Mouse (Mus musculus): ENCODE measurements around the gene Odf2l. TPM values are rescaled to one million over a fixed set of nuclear protein-coding genes. Genes with fewer than 3 reads are reported as not detected.

Odf2l gene
- total RNA-seq, 4 experiments from 2014 or later = 18.5 to 25.9 (median 21.5) TPM

Other genes starting within 250 kb of the Odf2l start
- not detected for gene Clca4b, start 186.1 kb upstream of the Odf2l start, total RNA-seq (2022)
- gene Clca4a, start 143.5 kb upstream of the Odf2l start, total RNA-seq (2022) = not detected
- not detected for gene Clca1, start 85.8 kb upstream of the Odf2l start, total RNA-seq (2022)
- not detected for gene Clca2, start 19.1 kb upstream of the Odf2l start, total RNA-seq (2022)
- gene Col24a1, start 173.9 kb downstream of the Odf2l start, total RNA-seq (2022) = 1 to 10 TPM; 2.4 to 4.4 (median 2.7) TPM

All from left cerebral cortex, adult 8-10 months (tissue).